ENCODE assay signal across 9 mouse cellular contexts in genomic region chr9:63758641-63759391, GRCm38 (mm10). TPM values are rescaled to one million over a fixed set of nuclear protein-coding genes. Genes with fewer than 3 reads are reported as not detected.
DNase-seq lines count a peak whose midpoint lies in the region; ATAC-seq and TF ChIP-seq lines count a peak whose summit lies in the region.
"Had no signal": no experiment of that assay in that cellular context is flagged by ENCODE, and none has a peak within 500 bp of the region (broad histone marks: within the 10 kb centered on the region; RNA-seq: fewer than 3 reads in every experiment).

No protein-coding gene starts in this region.

- 0 out of 2 replicates have a peak, but pooled peaks have one; percentile 2 for ATAC-seq in hindbrain, embryonic 11.5 days (ENCODE audit: low FRiP score)
- ATAC-seq in neural tube, embryonic 12.5 days (ENCODE audit: low FRiP score, low read depth): 0 out of 2 replicates have a peak, but pooled peaks have one; percentile 1

- no peaks in the 10 kb centered on the region for H3K9me3 ChIP-seq in hindbrain, embryonic 11.5 days (ENCODE audit: control insufficient read depth, low read length)
- H3K9me3 ChIP-seq in neural tube, embryonic 12.5 days: peaks cover 4% of the 10 kb centered on the region; the same call in 1 of the 2 replicates
- H3K9me3 ChIP-seq: G1E had no signal

- H3K4me2 ChIP-seq in hindbrain, embryonic 11.5 days (replicated peaks; ENCODE audit: low read depth, low read length): peak overlapping the region; percentile 65
- H3K4me2 ChIP-seq in neural tube, embryonic 12.5 days (replicated peaks): peak overlapping the region; percentile 96

- TF ChIP-seq POLR2A in cerebellum, adult 2 months (IDR thresholded peaks at IDR 0.05; ENCODE audit: borderline replicate concordance, insufficient read depth, low read length): no peak
- TF ChIP-seq POLR2A in cortical plate, adult 2 months (IDR thresholded peaks at IDR 0.05; ENCODE audit: extremely low read depth, insufficient read depth, low read length): no peak
- no peak for TF ChIP-seq POLR2A in liver, adult 2 months (IDR thresholded peaks at IDR 0.05; ENCODE audit: extremely low read depth, insufficient read depth, low read length)

- no peaks in the 10 kb centered on the region for H3K36me3 ChIP-seq in hindbrain, embryonic 11.5 days (ENCODE audit: control insufficient read depth, insufficient read depth, low read length)
- H3K36me3 ChIP-seq in liver, adult 2 months (ENCODE audit: control insufficient read depth, insufficient read depth, low read length): no peaks in the 10 kb centered on the region
- H3K36me3 ChIP-seq in neural tube, embryonic 12.5 days: no peaks in the 10 kb centered on the region
- H3K36me3 ChIP-seq: G1E had no signal

- H3K79me2 ChIP-seq in liver, adult 2 months (ENCODE audit: control insufficient read depth, insufficient read depth, low read length): peaks cover 8% of the 10 kb centered on the region; the same call in 1 of the 2 replicates

- H3K4me3 ChIP-seq in cerebellum, adult 2 months (replicated peaks; ENCODE audit: insufficient read depth, low read depth, low read length): peak overlapping the region; percentile 62
- peak overlapping the region; percentile 84 for H3K4me3 ChIP-seq in cortical plate, adult 2 months (ENCODE audit: insufficient read depth, low read length)
- peak overlapping the region; percentile 73 for H3K4me3 ChIP-seq in hindbrain, embryonic 11.5 days (ENCODE audit: low read depth, low read length)
- peak overlapping the region; percentile 75 for H3K4me3 ChIP-seq in liver, adult 2 months (ENCODE audit: insufficient read depth, low read depth, low read length)
- H3K4me3 ChIP-seq in neural tube, embryonic 12.5 days: peak overlapping the region; percentile 73

- DNase-seq in cerebellum, adult 2 months: no peak
- DNase-seq in cerebellum, adult 9-10 months: no peak
- DNase-seq in hindbrain, embryonic 11.5 days (ENCODE audit: low spot score): peak; percentile 67
- peak; percentile 74 for DNase-seq in liver, adult 2 months (ENCODE audit: extremely low read depth, low read depth, low spot score)
- DNase-seq in urinary bladder, adult 18-20 months (ENCODE audit: low spot score in 2 of 2): no peak
- DNase-seq in urinary bladder, postnatal 25 days (ENCODE audit: low spot score): no peak

- WGBS in cerebellum, adult 2 months: 30% methylated on average over 23 of the region's 23 CpGs
- WGBS in hindbrain, embryonic 11.5 days: 1% methylated on average over 23 of the region's 23 CpGs
- WGBS in liver, adult 2 months: 16% methylated on average over 23 of the region's 23 CpGs
- under 1% methylated on average over 23 of the region's 23 CpGs for WGBS in neural tube, embryonic 12.5 days

- H3K27me3 ChIP-seq in cerebellum, adult 2 months (ENCODE audit: control insufficient read depth, insufficient read depth, low read length): no peaks in the 10 kb centered on the region
- no peaks in the 10 kb centered on the region for H3K27me3 ChIP-seq in hindbrain, embryonic 11.5 days (ENCODE audit: control insufficient read depth, insufficient read depth, low read length)
- H3K27me3 ChIP-seq in liver, adult 2 months (ENCODE audit: control insufficient read depth, insufficient read depth, low read length): no peaks in the 10 kb centered on the region
- H3K27me3 ChIP-seq in neural tube, embryonic 12.5 days (replicated peaks): no peaks in the 10 kb centered on the region

- H3K4me1 ChIP-seq in cerebellum, adult 2 months (ENCODE audit: control insufficient read depth, insufficient read depth, low read length): peaks cover 7% of the 10 kb centered on the region
- peaks cover 9% of the 10 kb centered on the region; the same call in 1 of the 2 replicates for H3K4me1 ChIP-seq in cortical plate, adult 2 months (ENCODE audit: control insufficient read depth, insufficient read depth, low read length)
- H3K4me1 ChIP-seq in hindbrain, embryonic 11.5 days (replicated peaks; ENCODE audit: control insufficient read depth, insufficient read depth, low read length): peaks cover 11% of the 10 kb centered on the region
- H3K4me1 ChIP-seq in liver, adult 2 months (ENCODE audit: control insufficient read depth, insufficient read depth, low read length): peaks cover 30% of the 10 kb centered on the region
- peaks cover 43% of the 10 kb centered on the region for H3K4me1 ChIP-seq in neural tube, embryonic 12.5 days

- no peak overlapping the region for H3K27ac ChIP-seq in cerebellum, adult 2 months (ENCODE audit: insufficient read depth, low read length)
- H3K27ac ChIP-seq in cortical plate, adult 2 months (ENCODE audit: insufficient read depth, low read length): no peak overlapping the region
- H3K27ac ChIP-seq in hindbrain, embryonic 11.5 days (ENCODE audit: low read depth, low read length): peak overlapping the region; percentile 91
- H3K27ac ChIP-seq in liver, adult 2 months (replicated peaks; ENCODE audit: insufficient read depth, low read depth, low read length): peak overlapping the region; percentile 89
- H3K27ac ChIP-seq in neural tube, embryonic 12.5 days: peak overlapping the region; percentile 80

- H3K9ac ChIP-seq in hindbrain, embryonic 11.5 days (ENCODE audit: low read depth, low read length): peak overlapping the region; percentile 88
- peak overlapping the region; percentile 81 for H3K9ac ChIP-seq in liver, adult 2 months (ENCODE audit: low read depth, low read length)
- H3K9ac ChIP-seq in neural tube, embryonic 12.5 days: peak overlapping the region; percentile 88

- TF ChIP-seq CTCF in cerebellum, adult 2 months (IDR thresholded peaks at IDR 0.05; ENCODE audit: borderline replicate concordance, insufficient read depth, low read depth, low read length): no peak
- no peak for TF ChIP-seq CTCF in cortical plate, adult 2 months (IDR thresholded peaks at IDR 0.05; ENCODE audit: extremely low read depth, insufficient read depth, low read length)
- no peak for TF ChIP-seq CTCF in liver, adult 2 months (IDR thresholded peaks at IDR 0.05; ENCODE audit: low read depth, low read length)

RNA-seq across cellular contexts. Expression of gene Smad3, which starts 1.0 kb away (rescaled TPM):
- 19.9 and 28.2 TPM in 2 replicates for polyA plus RNA-seq in cerebellum, adult 2 months (2012; rRNA removed)
- 40.3 and 46.8 TPM in 2 replicates for polyA plus RNA-seq in cortical plate, adult 2 months (2012; rRNA removed)
- 13.9 and 16.0 TPM in 2 replicates for polyA plus RNA-seq in hindbrain, embryonic 11.5 days (2014; fragmentation: Nextera tagmentation; extraction: Ambion mirVana)
- 5.7 and 8.1 TPM in 2 replicates for total RNA-seq in liver, adult 2 months (2014; rRNA removed)
- 7.8 and 8.9 TPM in 2 replicates for polyA plus RNA-seq in liver, adult 2 months (2012; rRNA removed)
- polyA plus RNA-seq in neural tube, embryonic 12.5 days (2016; fragmentation: Nextera tagmentation; extraction: Ambion mirVana): 24.5 and 26.0 TPM in 2 replicates

Comparison
In these comparisons a context has a peak if more than half of its experiments do, and no peak if none do; other contexts are left out.
1. DNase-seq: peak in hindbrain, embryonic 11.5 days (single experiment) and liver, adult 2 months (single experiment); none in cerebellum, adult 2 months (0 of 2), cerebellum, adult 9-10 months (single experiment), urinary bladder, adult 18-20 months (0 of 2) and urinary bladder, postnatal 25 days (single experiment).
2. H3K27ac ChIP-seq: peak in hindbrain, embryonic 11.5 days (single experiment), liver, adult 2 months (single experiment) and neural tube, embryonic 12.5 days (single experiment); none in cerebellum, adult 2 months (single experiment) and cortical plate, adult 2 months (single experiment).
3. Peak in every context shown above with its lines, with median percentiles within 50 percentile points of each other: H3K4me3 ChIP-seq and H3K9ac ChIP-seq.